Mouse (Mus musculus): ENCODE measurements around the gene Abhd4. TPM values are rescaled to one million over a fixed set of nuclear protein-coding genes. Genes with fewer than 3 reads are reported as not detected.

Abhd4 gene
- total and polyA plus RNA-seq, 2 experiments from 2014 or later = 103 to 192 TPM

DNA sequence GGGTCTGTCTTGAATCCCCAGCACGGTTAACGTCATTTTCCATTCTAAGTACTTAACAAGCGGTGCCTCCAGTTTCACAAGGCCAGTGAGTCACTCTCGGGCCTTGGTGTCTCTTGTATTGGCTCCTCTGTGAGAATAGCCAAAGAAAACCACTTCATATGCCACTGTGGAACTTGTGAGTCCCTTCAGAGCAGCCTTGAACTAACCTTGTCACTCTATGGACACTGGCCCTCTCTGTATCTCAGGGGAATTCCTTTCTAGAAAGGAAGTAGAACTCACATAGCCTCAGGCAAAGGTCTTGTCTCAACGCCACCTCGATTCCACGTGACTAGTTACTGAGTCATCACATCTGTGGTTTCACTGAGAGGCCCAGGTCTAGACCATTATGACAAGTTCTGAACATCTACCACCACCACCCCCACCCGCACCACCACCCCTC, 31.7 kb upstream of the Abhd4 start:
- H3K27ac ChIP-seq (ENCODE audit: low read depth) = no peak overlapping the region
- no peaks in the 10 kb centered on the region for H3K27me3 ChIP-seq (ENCODE audit: control insufficient read depth, insufficient read depth, low read length)
- TF ChIP-seq CTCF (IDR thresholded peaks at IDR 0.05; ENCODE audit: low read depth) (no peak), EP300 (IDR thresholded peaks at IDR 0.05; ENCODE audit: low read depth) (no peak)
- H3K4me2 ChIP-seq (ENCODE audit: low read depth, low read length) = no peak overlapping the region
- H3K4me1 ChIP-seq (ENCODE audit: control insufficient read depth, insufficient read depth) = peaks cover 11% of the 10 kb centered on the region
- ATAC-seq (ENCODE audit: insufficient read depth, low read depth) (no peak), DNase-seq (ENCODE audit: low spot score) (no peak)
- 72% methylated on average over 8 of the region's 8 CpGs for WGBS
- H3K36me3 ChIP-seq (replicated peaks; ENCODE audit: control insufficient read depth, insufficient read depth, low read length) = no peaks in the 10 kb centered on the region
- no peak overlapping the region for H3K4me3 ChIP-seq (ENCODE audit: low read depth, low read length)
- H3K9me3 ChIP-seq (replicated peaks; ENCODE audit: control insufficient read depth, low read length) = no peaks in the 10 kb centered on the region
- H3K9ac ChIP-seq (replicated peaks; ENCODE audit: low read depth, low read length) = no peak overlapping the region

DNA sequence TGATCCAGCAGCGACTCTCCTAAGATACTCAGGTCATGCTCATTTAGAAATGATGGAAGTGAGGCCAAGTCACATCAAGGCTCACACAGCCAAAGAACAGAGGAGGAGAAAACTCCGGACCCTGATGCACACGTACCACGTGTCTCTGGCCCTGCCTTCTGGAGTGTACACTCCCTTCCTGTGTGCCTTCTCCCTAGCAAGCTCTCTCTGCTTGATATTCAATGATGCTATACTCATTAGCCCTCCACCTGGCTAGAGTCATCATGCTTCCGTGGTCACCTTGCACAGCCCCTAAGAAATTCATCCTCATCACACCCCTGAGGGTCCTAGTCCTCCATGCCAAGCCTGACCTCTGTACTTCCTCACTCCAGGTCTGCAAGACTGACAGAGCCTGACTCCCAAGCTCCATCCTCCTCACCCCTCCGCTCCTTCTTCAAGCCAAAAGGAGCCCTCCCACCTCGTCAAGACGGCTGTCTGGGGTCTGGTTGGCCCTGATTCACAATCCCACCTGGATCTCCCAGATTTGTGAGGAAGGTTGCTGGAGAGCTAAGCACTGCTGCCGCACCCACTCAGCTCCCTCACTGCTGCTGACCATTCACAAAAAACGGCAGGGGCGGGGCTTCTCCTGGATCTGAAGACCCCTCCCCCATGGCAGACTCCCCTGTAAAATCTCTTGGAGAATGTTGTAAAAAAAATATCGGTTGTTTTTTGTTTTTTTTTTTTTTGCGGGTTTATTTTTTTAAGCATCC, 30.5 kb upstream of the Abhd4 start:
- H3K27ac ChIP-seq (ENCODE audit: low read depth) = no peak overlapping the region

DNA sequence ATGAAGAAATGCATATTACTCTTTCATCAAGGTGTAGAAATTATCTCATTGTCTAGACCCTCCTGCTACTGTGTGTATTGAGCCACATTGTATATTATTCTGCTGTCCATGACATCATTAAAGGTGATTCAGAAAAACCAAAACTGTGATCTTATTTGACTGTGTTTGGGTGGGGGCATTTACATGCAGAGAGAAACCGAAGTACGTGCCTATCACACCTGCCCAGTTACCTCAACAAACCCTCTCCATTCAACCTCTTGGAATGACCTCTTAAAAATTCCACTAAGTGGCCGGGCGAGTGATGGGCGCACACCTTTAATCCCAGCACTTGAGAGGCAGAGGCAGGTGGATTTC, 29.9 kb upstream of the Abhd4 start:
- 90% methylated on average over 5 of the region's 5 CpGs for WGBS
- no peaks in the 10 kb centered on the region for H3K36me3 ChIP-seq (replicated peaks; ENCODE audit: control insufficient read depth, insufficient read depth, low read length)
- TF ChIP-seq EP300 (IDR thresholded peaks at IDR 0.05; ENCODE audit: low read depth) (no peak), CTCF (IDR thresholded peaks at IDR 0.05; ENCODE audit: low read depth) (no peak)
- H3K4me1 ChIP-seq (ENCODE audit: control insufficient read depth, insufficient read depth) = peaks cover 19% of the 10 kb centered on the region
- no peaks in the 10 kb centered on the region for H3K27me3 ChIP-seq (ENCODE audit: control insufficient read depth, insufficient read depth, low read length)
- H3K4me2 ChIP-seq (ENCODE audit: low read depth, low read length) = no peak overlapping the region
- no peak overlapping the region for H3K4me3 ChIP-seq (ENCODE audit: low read depth, low read length)
- no peak overlapping the region for H3K9ac ChIP-seq (replicated peaks; ENCODE audit: low read depth, low read length)
- DNase-seq (ENCODE audit: low spot score) = no peak
- ATAC-seq (ENCODE audit: insufficient read depth, low read depth) = no peak
- no peaks in the 10 kb centered on the region for H3K9me3 ChIP-seq (replicated peaks; ENCODE audit: control insufficient read depth, low read length)
- H3K27ac ChIP-seq (ENCODE audit: low read depth) = no peak overlapping the region

More for the DNA sequence above, 30.5 kb upstream of the Abhd4 start:
- WGBS = 65% methylated on average over 13 of the region's 13 CpGs
- no peak overlapping the region for H3K4me2 ChIP-seq (ENCODE audit: low read depth, low read length)
- DNase-seq (ENCODE audit: low spot score) (no peak), ATAC-seq (ENCODE audit: insufficient read depth, low read depth) (no peak)
- no peak overlapping the region for H3K9ac ChIP-seq (replicated peaks; ENCODE audit: low read depth, low read length)
- H3K36me3 ChIP-seq (replicated peaks; ENCODE audit: control insufficient read depth, insufficient read depth, low read length) = no peaks in the 10 kb centered on the region
- no peaks in the 10 kb centered on the region for H3K9me3 ChIP-seq (replicated peaks; ENCODE audit: control insufficient read depth, low read length)
- TF ChIP-seq EP300 (IDR thresholded peaks at IDR 0.05; ENCODE audit: low read depth) (no peak), CTCF (IDR thresholded peaks at IDR 0.05; ENCODE audit: low read depth) (no peak)
- H3K4me1 ChIP-seq (ENCODE audit: control insufficient read depth, insufficient read depth) = peaks cover 17% of the 10 kb centered on the region
- H3K27me3 ChIP-seq (ENCODE audit: control insufficient read depth, insufficient read depth, low read length) = no peaks in the 10 kb centered on the region
- H3K4me3 ChIP-seq (ENCODE audit: low read depth, low read length) = no peak overlapping the region

DNA sequence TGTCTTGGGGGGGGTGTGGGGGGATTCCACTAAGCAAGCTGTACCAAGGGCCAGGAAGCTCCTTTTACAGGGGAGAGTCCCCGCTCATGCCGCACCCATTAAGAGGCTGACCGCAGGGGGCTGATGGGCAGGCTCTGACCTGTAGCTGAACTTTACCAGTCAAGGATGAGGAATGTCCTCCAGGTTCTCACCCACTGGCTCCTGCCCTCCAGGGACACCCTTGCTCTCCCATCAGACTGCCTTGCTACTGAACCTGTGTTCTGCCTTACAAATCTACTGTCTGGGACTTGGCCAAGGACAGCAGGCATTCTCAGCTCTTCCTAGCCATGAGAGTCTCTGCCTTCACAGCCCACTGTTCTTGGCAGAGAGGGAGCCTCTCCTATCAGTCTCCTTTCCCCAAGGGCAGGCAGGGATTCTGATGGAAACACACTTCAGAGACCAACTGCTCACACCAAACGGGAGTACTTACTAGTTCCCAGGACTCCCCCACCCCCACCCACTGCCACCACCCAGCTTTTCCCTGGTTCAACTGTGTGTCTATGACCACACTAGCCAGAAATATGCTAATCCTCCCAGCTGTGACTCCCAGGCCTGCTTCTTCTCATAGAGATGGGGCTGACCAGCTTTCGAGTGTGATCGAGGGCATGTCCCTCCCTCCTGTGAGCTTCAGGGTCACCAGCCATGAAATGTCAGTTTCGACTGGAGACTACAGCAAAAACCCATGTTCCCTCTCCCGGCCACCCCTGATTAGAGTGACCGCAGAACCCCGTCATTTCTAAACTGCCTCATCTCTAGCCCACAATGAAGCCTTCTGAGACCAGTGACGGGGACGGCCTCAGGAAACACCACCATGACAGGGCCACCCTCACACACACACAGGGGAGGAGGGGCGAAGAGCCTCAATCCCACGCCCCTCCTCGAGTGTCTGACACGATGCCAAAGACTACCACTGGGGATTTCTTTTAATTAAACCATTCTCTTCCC, 29.2 kb upstream of the Abhd4 start:
- TF ChIP-seq CTCF (IDR thresholded peaks at IDR 0.05; ENCODE audit: low read depth) (no peak), EP300 (IDR thresholded peaks at IDR 0.05; ENCODE audit: low read depth) (no peak)
- H3K4me1 ChIP-seq (ENCODE audit: control insufficient read depth, insufficient read depth) = peaks cover 19% of the 10 kb centered on the region
- no peak overlapping the region for H3K4me3 ChIP-seq (ENCODE audit: low read depth, low read length)
- no peaks in the 10 kb centered on the region for H3K27me3 ChIP-seq (ENCODE audit: control insufficient read depth, insufficient read depth, low read length)
- H3K36me3 ChIP-seq (replicated peaks; ENCODE audit: control insufficient read depth, insufficient read depth, low read length) = no peaks in the 10 kb centered on the region
- H3K9ac ChIP-seq (replicated peaks; ENCODE audit: low read depth, low read length) = 0 out of 2 replicates have a peak overlapping the region, but pooled peaks have one; percentile 14
- peak overlapping the region; percentile 68 for H3K27ac ChIP-seq (ENCODE audit: low read depth)
- WGBS = 42% methylated on average over 16 of the region's 16 CpGs
- H3K9me3 ChIP-seq (replicated peaks; ENCODE audit: control insufficient read depth, low read length) = no peaks in the 10 kb centered on the region
- no peak overlapping the region for H3K4me2 ChIP-seq (ENCODE audit: low read depth, low read length)
- peak; percentile 63 for ATAC-seq (ENCODE audit: insufficient read depth, low read depth)
- peak; percentile 57 for DNase-seq (ENCODE audit: low spot score)

DNA sequence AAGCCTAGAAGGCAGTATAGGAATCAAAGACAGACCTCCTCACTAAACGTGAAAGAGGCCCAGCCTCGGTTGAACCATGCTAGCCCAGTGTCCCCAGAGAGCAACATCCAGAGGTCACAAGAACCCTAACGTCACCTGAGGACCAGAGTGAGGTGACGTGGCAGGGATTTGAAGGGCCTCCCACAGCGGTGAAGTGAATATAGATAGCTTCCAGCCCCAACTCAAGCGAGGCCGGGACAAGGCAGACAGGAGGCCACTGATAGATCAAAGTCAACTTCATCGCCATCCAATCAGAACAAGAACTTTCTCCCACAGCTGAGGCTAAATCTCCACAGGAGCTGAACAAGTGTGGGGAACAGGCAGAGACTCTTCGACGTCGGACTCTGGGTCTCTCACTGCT, 28.3 kb upstream of the Abhd4 start:
- Histone ChIP-seq H3K9ac (replicated peaks; ENCODE audit: low read depth, low read length) (no peak overlapping the region), H3K27me3 (ENCODE audit: control insufficient read depth, insufficient read depth, low read length) (no peaks in the 10 kb centered on the region), H3K4me3 (ENCODE audit: low read depth, low read length) (no peak overlapping the region), H3K9me3 (replicated peaks; ENCODE audit: control insufficient read depth, low read length) (no peaks in the 10 kb centered on the region), H3K4me2 (ENCODE audit: low read depth, low read length) (no peak overlapping the region), H3K36me3 (replicated peaks; ENCODE audit: control insufficient read depth, insufficient read depth, low read length) (no peaks in the 10 kb centered on the region), H3K27ac (ENCODE audit: low read depth) (no peak overlapping the region), H3K4me1 (ENCODE audit: control insufficient read depth, insufficient read depth) (peaks cover 19% of the 10 kb centered on the region)
- TF ChIP-seq EP300 (IDR thresholded peaks at IDR 0.05; ENCODE audit: low read depth) = no peak
- TF ChIP-seq CTCF (IDR thresholded peaks at IDR 0.05; ENCODE audit: low read depth) = no peak
- 81% methylated on average over 11 of the region's 11 CpGs for WGBS
- DNase-seq (ENCODE audit: low spot score) = no peak
- ATAC-seq (ENCODE audit: insufficient read depth, low read depth) = no peak
